Mouse (Mus musculus) limb, embryonic 12.5 days (tissue): ENCODE results near the gene Mip. TPM values are rescaled to one million over a fixed set of nuclear protein-coding genes. Genes with fewer than 3 reads are reported as not detected.

Experiments
- ATAC-seq: fragments of 200-750 bp; cut with Nextera tagmentation; 2 replicates; pipeline ENCODE4 v1.8.0; 2017; ENCODE audit warnings: low read depth, moderate TSS enrichment; ENCODE audit not compliant: insufficient number of reproducible peaks, insufficient read depth, low FRiP score, low TSS enrichment
- H3K27ac ChIP-seq: fragments of 300-500 bp; sonication (generic); 2 replicates; pipeline ENCODE4 v1.5.1; 2016; ENCODE audit warnings: mild to moderate bottlenecking, moderate library complexity
- H3K27me3 ChIP-seq: fragments of 300-500 bp; sonication (generic); 2 replicates; pipeline ENCODE4 v1.6.1; 2016; ENCODE audit warnings: mild to moderate bottlenecking, moderate library complexity
- H3K36me3 ChIP-seq: fragments of 300-500 bp; sonication (generic); 2 replicates; pipeline ENCODE4 v1.6.1; 2016; ENCODE audit warnings: mild to moderate bottlenecking, moderate library complexity
- H3K4me1 ChIP-seq: fragments of 300-500 bp; sonication (generic); replicated peaks from 2 replicates; pipeline ENCODE4 v1.6.1; 2016
- H3K4me2 ChIP-seq: fragments of 300-500 bp; sonication (generic); 2 replicates; pipeline ENCODE4 v1.6.1; 2016; ENCODE audit warnings: mild to moderate bottlenecking, moderate library complexity
- H3K4me3 ChIP-seq: fragments of 300-500 bp; sonication (generic); replicated peaks from 2 replicates; pipeline ENCODE4 v1.5.1; 2016; ENCODE audit warnings: mild to moderate bottlenecking
- H3K9ac ChIP-seq: fragments of 300-500 bp; sonication (generic); replicated peaks from 2 replicates; pipeline ENCODE4 v1.6.1; 2016; ENCODE audit warnings: mild to moderate bottlenecking, moderate library complexity
- H3K9me3 ChIP-seq: fragments of 300-500 bp; sonication (generic); 2 replicates; pipeline ENCODE4 v1.6.1; 2016; ENCODE audit warnings: mild to moderate bottlenecking, moderate library complexity
- WGBS: fragments of 180-500 bp; shearing (Covaris S2); methylation state at CpG from one replicate; pipeline ENCODE4 v1.1.7; 2016; 5-methylcytosine and 5-hydroxymethylcytosine counted together
- polyA plus RNA-seq: library from polyadenylated mRNA; unstranded; fragments of >200 nt; fragmentation: Nextera tagmentation; extraction: Ambion mirVana; gene quantifications from 2 replicates; pipeline ENCODE4 v1.2.1, GENCODE M21; 2016

The Mip gene
- polyA plus RNA-seq = 0.38 and 0.44 TPM in 2 replicates

- WGBS = 46% methylated on average over 4 of the region's 4 CpGs
- Histone ChIP-seq H3K4me3 (no peak within 1 kb of the TSS), H3K9me3 (no peaks in the 10 kb centered on the region), H3K27me3 (0 out of 2 replicates have a peak, but pooled peaks cover 2% of the 10 kb centered on the region), H3K9ac (no peak within 1 kb of the TSS; the same call in 1 of the 2 replicates), H3K27ac (peak within 1 kb of the TSS; percentile 77), H3K4me1 (peaks cover 31% of the 10 kb centered on the region), H3K36me3 (no peaks in the 10 kb centered on the region), H3K4me2 (no peak within 1 kb of the TSS)
- ATAC-seq = peak; percentile 34; the same call in 1 of the 2 replicates
These were observed at the start of gene Mip for GRCm38 (mm10) chr10:128225538-128225937. Gene Mip, plus strand, starts transcription at chr10:128225838.

- WGBS = under 1% methylated on average over 17 of the region's 17 CpGs
These were observed 49.5 kb upstream of the Mip start for GRCm38 (mm10) chr10:128175996-128176755.

GRCm38 (mm10) chr10:128177316-128177715, 48.3 kb upstream of the Mip start:
- Histone ChIP-seq H3K27ac (no peak overlapping the region), H3K27me3 (no peaks in the 10 kb centered on the region), H3K4me1 (peaks cover 30% of the 10 kb centered on the region), H3K4me2 (no peak overlapping the region), H3K9ac (no peak overlapping the region), H3K4me3 (no peak overlapping the region), H3K9me3 (no peaks in the 10 kb centered on the region), H3K36me3 (no peaks in the 10 kb centered on the region)
- WGBS = 84% methylated on average over 4 of the region's 4 CpGs
- ATAC-seq = 0 out of 2 replicates have a peak, but pooled peaks have one; percentile 8

More at GRCm38 (mm10) chr10:128175996-128176755, 49.5 kb upstream of the Mip start:
- peak overlapping the region; percentile 79 for H3K4me2 ChIP-seq
- peak overlapping the region; percentile 55 for H3K9ac ChIP-seq
- peak overlapping the region; percentile 59 for H3K4me3 ChIP-seq
- H3K27me3 ChIP-seq = no peaks in the 10 kb centered on the region
- no peaks in the 10 kb centered on the region for H3K9me3 ChIP-seq
- peak overlapping the region; percentile 94 for H3K27ac ChIP-seq
- H3K36me3 ChIP-seq = no peaks in the 10 kb centered on the region
- ATAC-seq = peak; percentile 80
- peaks cover 30% of the 10 kb centered on the region for H3K4me1 ChIP-seq

- H3K27ac ChIP-seq = peak within 1 kb of the TSS; percentile 84
- H3K4me3 ChIP-seq = peak within 1 kb of the TSS; percentile 24
- no peak for ATAC-seq
- H3K27me3 ChIP-seq = no peaks in the 10 kb centered on the region
- H3K4me1 ChIP-seq = peaks cover 20% of the 10 kb centered on the region
- no peaks in the 10 kb centered on the region for H3K9me3 ChIP-seq
- no peaks in the 10 kb centered on the region for H3K36me3 ChIP-seq
- WGBS = 2% methylated on average over 6 of the region's 6 CpGs
- H3K4me2 ChIP-seq = peak within 1 kb of the TSS; percentile 52
- peak within 1 kb of the TSS; percentile 38; the same call in 1 of the 2 replicates for H3K9ac ChIP-seq
These were observed 45.6 kb upstream of the Mip start, which contains the start of gene Rbms2 for GRCm38 (mm10) chr10:128179989-128180388. Gene Rbms2, minus strand, starts transcription at chr10:128180297.

GRCm38 (mm10) chr10:128184296-128184695, 41.3 kb upstream of the Mip start:
- H3K4me2 ChIP-seq = no peak overlapping the region
- H3K27me3 ChIP-seq = no peaks in the 10 kb centered on the region
- H3K4me3 ChIP-seq = no peak overlapping the region
- no peaks in the 10 kb centered on the region for H3K36me3 ChIP-seq
- H3K27ac ChIP-seq = no peak overlapping the region
- WGBS = 88% methylated on average over 2 of the region's 2 CpGs
- no peaks in the 10 kb centered on the region for H3K9me3 ChIP-seq
- H3K4me1 ChIP-seq = peaks cover 9% of the 10 kb centered on the region
- no peak overlapping the region for H3K9ac ChIP-seq
- ATAC-seq = no peak

GRCm38 (mm10) chr10:128185277-128185940, 40.2 kb upstream of the Mip start:
- Histone ChIP-seq H3K4me2 (no peak overlapping the region), H3K4me1 (no peaks in the 10 kb centered on the region), H3K9me3 (no peaks in the 10 kb centered on the region), H3K27me3 (no peaks in the 10 kb centered on the region), H3K27ac (no peak overlapping the region), H3K9ac (no peak overlapping the region), H3K4me3 (no peak overlapping the region), H3K36me3 (no peaks in the 10 kb centered on the region)
- WGBS = 73% methylated on average over 6 of the region's 6 CpGs
- ATAC-seq = no peak

- no peak overlapping the region for H3K4me2 ChIP-seq
- ATAC-seq = no peak
- H3K9ac ChIP-seq = no peak overlapping the region
- no peak overlapping the region for H3K27ac ChIP-seq
- H3K27me3 ChIP-seq = no peaks in the 10 kb centered on the region
- H3K36me3 ChIP-seq = no peaks in the 10 kb centered on the region
- no peak overlapping the region for H3K4me3 ChIP-seq
- no peaks in the 10 kb centered on the region for H3K4me1 ChIP-seq
- 48% methylated on average over 2 of the region's 2 CpGs for WGBS
- no peaks in the 10 kb centered on the region for H3K9me3 ChIP-seq
These were observed 39.7 kb upstream of the Mip start for GRCm38 (mm10) chr10:128185959-128186358.

GRCm38 (mm10) chr10:128187181-128187605, 38.4 kb upstream of the Mip start:
- Histone ChIP-seq H3K4me3 (no peak overlapping the region), H3K4me1 (no peaks in the 10 kb centered on the region), H3K4me2 (no peak overlapping the region), H3K27ac (no peak overlapping the region), H3K36me3 (no peaks in the 10 kb centered on the region), H3K27me3 (no peaks in the 10 kb centered on the region), H3K9ac (no peak overlapping the region), H3K9me3 (no peaks in the 10 kb centered on the region)
- no peak for ATAC-seq
- 59% methylated on average over 5 of the region's 5 CpGs for whole genome bisulfite sequencing

- Histone ChIP-seq H3K9ac (no peak overlapping the region), H3K36me3 (no peaks in the 10 kb centered on the region), H3K4me3 (no peak overlapping the region), H3K27me3 (peaks cover 3% of the 10 kb centered on the region; the same call in 1 of the 2 replicates), H3K4me1 (no peaks in the 10 kb centered on the region), H3K27ac (no peak overlapping the region), H3K4me2 (no peak overlapping the region), H3K9me3 (no peaks in the 10 kb centered on the region)
- no peak for ATAC-seq
- WGBS = 46% methylated on average over 2 of the region's 2 CpGs
These were observed 37.3 kb upstream of the Mip start for GRCm38 (mm10) chr10:128188242-128188877.

- Histone ChIP-seq H3K9ac (no peak overlapping the region), H3K4me2 (no peak overlapping the region), H3K36me3 (no peaks in the 10 kb centered on the region), H3K4me1 (peaks cover 8% of the 10 kb centered on the region), H3K27me3 (peaks cover 24% of the 10 kb centered on the region), H3K4me3 (no peak overlapping the region), H3K9me3 (no peaks in the 10 kb centered on the region), H3K27ac (no peak overlapping the region)
- no peak for ATAC-seq
- WGBS = 80% methylated on average over 2 of the region's 2 CpGs
These were observed 34.2 kb upstream of the Mip start for GRCm38 (mm10) chr10:128191472-128191871.
